Mouse (Mus musculus) erythroid progenitor cell, adult 5-6 weeks (primary cell): ENCODE measurements around the gene Ptpn5. TPM values are rescaled to one million over a fixed set of nuclear protein-coding genes. Genes with fewer than 3 reads are reported as not detected.

Source experiments
- total RNA-seq, 2 experiments: library from RNA; stranded (forward) in 1 of 2; stranded (reverse) in 1 of 2; fragments of 150-400 nt in 1 of 2; fragments of 186-747, 209-891 nt in 1 of 2; gene quantifications; 2 replicates each; pipeline versions ENCODE4 v1.2.3 to v1.2.4; 2015 to 2017; ENCODE audit warnings: low replicate concordance in 2 of 2

The Ptpn5 gene
- total RNA-seq, 2 experiments from 2014 or later: not detected

Other genes with a start within 250 kb of the Ptpn5 start
- gene Tsg101, start 213.7 kb downstream of the Ptpn5 start, total RNA-seq (2015; ENCODE audit: low replicate concordance): 75.7 and 78.4 TPM in 2 replicates
- 23.5 and 33.8 TPM in 2 replicates for gene Tsg101, start 213.7 kb downstream of the Ptpn5 start, total RNA-seq (2017; ENCODE audit: low replicate concordance)
- 19.8 and 39.0 TPM in 2 replicates for gene Uevld, start 175.2 kb downstream of the Ptpn5 start, total RNA-seq (2015; ENCODE audit: low replicate concordance)
- 28.6 and 35.1 TPM in 2 replicates for gene Uevld, start 175.2 kb downstream of the Ptpn5 start, total RNA-seq (2017; ENCODE audit: low replicate concordance)
- not detected in 2 replicates for gene Gm9999, start 150.1 kb downstream of the Ptpn5 start, total RNA-seq (2015; ENCODE audit: low replicate concordance)
- gene Gm9999, start 150.1 kb downstream of the Ptpn5 start, total RNA-seq (2017; ENCODE audit: low replicate concordance): not detected in 2 replicates
- gene Spty2d1, start 125.3 kb downstream of the Ptpn5 start, total RNA-seq (2015; ENCODE audit: low replicate concordance): 23.1 and 34.8 TPM in 2 replicates
- gene Spty2d1, start 125.3 kb downstream of the Ptpn5 start, total RNA-seq (2017; ENCODE audit: low replicate concordance): 22.1 and 25.8 TPM in 2 replicates
- gene Tmem86a, start 83.1 kb downstream of the Ptpn5 start, total RNA-seq (2015; ENCODE audit: low replicate concordance): 3.6 and 10.1 TPM in 2 replicates
- gene Tmem86a, start 83.1 kb downstream of the Ptpn5 start, total RNA-seq (2017; ENCODE audit: low replicate concordance): 0.13 TPM in 1 of 2 replicates, not detected in the other
- not detected in 2 replicates for gene Mrgpra6, start 71.2 kb upstream of the Ptpn5 start, total RNA-seq (2015; ENCODE audit: low replicate concordance)
- not detected in 2 replicates for gene Mrgpra6, start 71.2 kb upstream of the Ptpn5 start, total RNA-seq (2017; ENCODE audit: low replicate concordance)
- not detected in 2 replicates for gene Mrgpra9, start 119.2 kb upstream of the Ptpn5 start, total RNA-seq (2015; ENCODE audit: low replicate concordance)
- gene Mrgpra9, start 119.2 kb upstream of the Ptpn5 start, total RNA-seq (2017; ENCODE audit: low replicate concordance): not detected in 2 replicates
- gene Mrgpra1, start 220.6 kb upstream of the Ptpn5 start, total RNA-seq (2015; ENCODE audit: low replicate concordance): not detected in 2 replicates
- gene Mrgpra1, start 220.6 kb upstream of the Ptpn5 start, total RNA-seq (2017; ENCODE audit: low replicate concordance): not detected in 2 replicates